Mouse (Mus musculus) brown adipose tissue, adult 24 weeks (tissue): Measurements from ENCODE around the gene Atpaf1. TPM values are rescaled to one million over a fixed set of nuclear protein-coding genes. Genes with fewer than 3 reads are reported as not detected.

ENCODE experiments used
- H3K27ac ChIP-seq: fragments of 200-500 bp; replicated peaks from 2 replicates; pipeline ENCODE4 v1.5.1; 2012; ENCODE audit warnings: low read depth, mild to moderate bottlenecking, low read length
- H3K4me1 ChIP-seq: fragments of 200-500 bp; 2 replicates; pipeline ENCODE4 v1.6.1; 2012; ENCODE audit warnings: low read length, mixed read lengths; ENCODE audit not compliant: control insufficient read depth, insufficient read depth, insufficient read length
- H3K4me3 ChIP-seq: fragments of 200-500 bp; 2 replicates; pipeline ENCODE4 v1.5.1; 2012; ENCODE audit warnings: low read depth, mild to moderate bottlenecking, low read length, moderate library complexity; ENCODE audit not compliant: insufficient read depth
- polyA plus RNA-seq: library from polyadenylated mRNA; stranded (reverse); fragments of >200 nt; gene quantifications from 2 replicates; pipeline ENCODE4 v1.2.4, GENCODE M21; 2012; ENCODE audit not compliant: missing spikeins, insufficient read depth, insufficient read length

Atpaf1 gene
- polyA plus RNA-seq, 1 experiment: 53.5 TPM

DNA sequence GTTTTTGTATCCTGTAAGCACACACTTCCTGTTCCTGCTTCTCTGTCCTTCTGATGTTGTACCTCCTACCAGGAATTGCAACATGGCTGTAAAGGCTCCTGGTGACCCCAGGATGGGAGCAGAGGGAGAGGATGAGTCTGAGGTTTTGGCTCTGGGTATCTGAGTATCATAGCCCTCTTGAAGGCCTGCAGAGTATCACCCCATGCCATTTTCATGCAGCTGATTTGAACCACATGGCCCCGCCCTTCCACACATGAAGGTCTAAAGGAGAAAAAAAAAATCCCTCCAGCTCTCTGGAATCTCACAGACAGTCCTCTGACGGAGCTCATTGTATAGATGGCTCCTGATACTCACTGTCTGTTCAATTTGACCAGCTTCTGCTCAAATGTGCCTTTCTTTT is 65.5 kb downstream of the Atpaf1 start:
- Histone ChIP-seq H3K4me3 (no peak overlapping the region), H3K4me1 (peaks cover 29% of the 10 kb centered on the region), H3K27ac (no peak overlapping the region; the same call in 1 of the 2 replicates)

GRCm38 (mm10) chr4:115850631-115851030 is 66.0 kb downstream of the Atpaf1 start:
- peaks cover 29% of the 10 kb centered on the region for H3K4me1 ChIP-seq
- H3K4me3 ChIP-seq: no peak overlapping the region
- H3K27ac ChIP-seq: no peak overlapping the region

DNA sequence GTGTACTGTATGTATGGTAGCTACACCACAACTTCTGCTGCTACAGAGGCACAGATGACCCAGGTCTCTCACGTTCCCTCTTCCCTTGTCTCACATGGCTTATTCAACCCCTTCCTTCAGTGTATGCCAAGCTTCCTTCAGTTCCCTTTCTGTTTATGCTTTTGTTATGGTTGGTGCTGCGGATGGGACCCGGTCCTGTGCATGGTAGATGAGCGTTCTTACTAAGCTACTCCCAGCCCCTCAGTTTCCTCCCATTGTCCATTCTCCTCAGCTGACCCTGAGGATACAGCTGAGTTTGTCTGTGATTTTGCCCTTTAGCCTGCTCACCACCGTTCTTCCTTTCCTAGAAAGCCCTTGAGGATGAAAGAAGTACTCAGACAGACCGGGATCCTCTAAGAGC is 67.0 kb downstream of the Atpaf1 start:
- H3K27ac ChIP-seq: no peak overlapping the region
- H3K4me1 ChIP-seq: peaks cover 29% of the 10 kb centered on the region
- H3K4me3 ChIP-seq: no peak overlapping the region

DNA sequence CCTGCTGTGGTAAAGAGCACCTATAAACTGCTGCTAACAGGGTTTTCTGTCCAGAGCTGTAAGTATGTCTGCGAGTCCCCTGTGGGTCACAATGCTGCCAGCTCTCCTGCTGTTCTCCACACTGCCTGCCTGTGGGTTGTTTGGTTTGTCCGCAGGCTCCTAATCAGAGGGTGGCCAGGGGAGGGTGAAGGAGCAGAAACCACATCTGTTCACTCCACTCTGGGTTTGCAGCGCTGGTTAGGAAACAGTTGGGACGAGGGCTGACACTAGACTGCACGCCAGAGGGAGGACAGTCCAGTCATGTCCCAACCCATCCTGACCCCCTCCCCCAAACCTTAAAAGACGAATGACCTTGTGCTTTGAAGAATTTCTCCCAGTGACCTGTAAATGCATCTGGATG is 70.5 kb downstream of the Atpaf1 start:
- Histone ChIP-seq H3K27ac (no peak overlapping the region), H3K4me1 (peaks cover 11% of the 10 kb centered on the region), H3K4me3 (no peak overlapping the region)

DNA sequence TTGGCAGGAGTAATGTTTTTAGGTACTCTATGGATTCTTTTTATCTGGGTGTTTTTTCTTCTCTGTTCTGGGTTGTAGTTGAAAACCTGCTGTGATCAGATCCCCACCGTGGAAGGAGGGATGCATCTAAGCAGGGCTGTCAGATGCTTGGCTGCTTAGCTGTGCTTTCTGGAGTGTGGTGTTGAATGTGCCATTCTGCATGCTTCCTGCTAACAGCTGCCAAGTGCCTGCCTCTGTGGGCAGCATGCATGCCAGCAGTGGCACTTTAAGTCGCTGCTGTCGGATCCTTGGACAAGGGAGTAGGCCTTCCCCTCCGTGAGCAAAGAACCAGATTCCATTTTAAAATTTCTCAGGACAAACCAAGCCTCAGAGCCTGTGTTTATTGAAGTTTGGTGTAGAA is 71.0 kb downstream of the Atpaf1 start:
- no peak overlapping the region for H3K27ac ChIP-seq
- H3K4me3 ChIP-seq: no peak overlapping the region
- H3K4me1 ChIP-seq: peaks cover 8% of the 10 kb centered on the region

DNA sequence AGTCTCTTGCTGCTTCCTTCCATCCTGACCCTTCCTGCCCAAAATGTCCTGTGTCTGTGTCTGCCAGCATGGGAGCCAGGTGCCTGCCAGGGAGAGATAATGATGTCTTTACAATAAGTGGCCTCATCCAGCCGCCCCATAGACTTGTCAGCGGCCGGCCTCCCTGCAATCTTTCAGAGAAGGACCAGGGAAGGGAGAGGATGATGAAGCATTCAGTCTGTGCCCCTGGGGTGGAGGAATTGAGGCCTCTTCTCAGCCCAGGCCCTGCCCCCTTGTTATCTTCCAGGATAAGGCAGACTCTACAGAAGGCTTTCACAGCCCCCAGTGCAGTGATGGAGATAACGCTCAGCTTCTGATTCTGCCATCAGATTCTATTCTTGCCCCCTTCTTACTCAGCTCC is 71.7 kb downstream of the Atpaf1 start:
- peaks cover under 1% of the 10 kb centered on the region; the same call in 1 of the 2 replicates for H3K4me1 ChIP-seq
- no peak overlapping the region for H3K27ac ChIP-seq
- no peak overlapping the region for H3K4me3 ChIP-seq

DNA sequence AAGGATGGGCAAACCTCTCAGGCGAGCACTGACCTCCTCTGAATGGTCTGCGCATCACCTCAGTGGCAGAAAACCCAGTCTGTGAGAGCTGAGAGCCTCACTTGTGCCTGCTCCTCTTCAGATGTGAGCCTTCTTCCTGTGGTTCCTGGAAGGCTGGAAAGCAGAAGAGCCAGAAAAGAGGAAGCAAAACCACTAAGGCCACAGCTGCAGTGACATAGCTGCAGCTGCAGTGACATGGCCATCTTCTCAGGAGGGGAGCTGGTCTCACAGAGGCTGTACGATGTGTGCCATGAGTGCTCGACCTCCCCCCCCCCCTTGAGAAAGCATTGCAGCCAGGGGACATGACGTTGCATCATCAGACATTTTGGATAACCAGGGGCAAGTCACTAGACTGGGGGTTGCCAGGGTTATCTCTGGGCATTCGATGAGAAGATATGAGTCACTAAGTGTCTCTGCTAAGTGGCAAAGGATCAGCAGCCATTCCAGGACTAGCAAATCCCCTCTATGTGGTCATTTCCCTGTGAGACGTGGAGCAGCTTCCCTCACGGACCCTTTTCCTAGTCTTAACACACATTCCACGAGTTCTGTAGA is 72.8 kb downstream of the Atpaf1 start:
- Histone ChIP-seq H3K4me3 (no peak overlapping the region), H3K27ac (peak overlapping the region; percentile 34; the same call in 1 of the 2 replicates)

GRCm38 (mm10) chr4:115863352-115863751 is 78.7 kb downstream of the Atpaf1 start:
- Histone ChIP-seq H3K4me1 (no peaks in the 10 kb centered on the region), H3K4me3 (no peak overlapping the region), H3K27ac (no peak overlapping the region)

More for the DNA sequence above, 72.8 kb downstream of the Atpaf1 start:
- H3K4me1 ChIP-seq: no peaks in the 10 kb centered on the region

DNA sequence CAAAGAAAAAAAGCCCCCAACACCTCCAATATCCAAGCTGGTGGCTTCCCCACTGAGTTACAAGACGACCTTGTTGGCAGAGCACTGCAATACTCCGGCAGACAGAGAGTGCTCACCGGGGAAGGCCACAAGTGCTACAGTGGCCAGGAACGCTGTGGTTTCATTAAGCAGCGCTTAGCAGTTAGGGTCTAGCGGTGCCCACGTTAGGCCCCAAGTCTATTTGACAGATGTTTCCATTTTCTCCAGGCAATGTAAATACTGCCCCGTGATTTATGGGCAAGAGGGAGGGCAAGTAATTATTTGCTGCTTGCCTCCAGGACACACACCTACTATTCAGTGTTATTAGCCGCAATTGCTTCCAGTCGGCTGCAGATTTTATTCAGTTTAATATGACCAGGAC is 79.3 kb downstream of the Atpaf1 start:
- no peak overlapping the region for H3K27ac ChIP-seq
- no peak overlapping the region for H3K4me3 ChIP-seq
- no peaks in the 10 kb centered on the region for H3K4me1 ChIP-seq

Other genes with a start within 250 kb of the Atpaf1 start
- gene Cyp4a31, start 221.2 kb upstream of the Atpaf1 start, polyA plus RNA-seq: not detected in 2 replicates
- not detected in 2 replicates for gene Cyp4a32, start 183.8 kb upstream of the Atpaf1 start, polyA plus RNA-seq
- 16.9 and 27.9 TPM in 2 replicates for gene Cyp4b1, start 137.1 kb upstream of the Atpaf1 start, polyA plus RNA-seq
- 17.3 and 26.7 TPM in 2 replicates for gene Efcab14, start 47.1 kb upstream of the Atpaf1 start, polyA plus RNA-seq
- not detected in 2 replicates for gene Tex38, start 3.8 kb upstream of the Atpaf1 start, polyA plus RNA-seq
- 3.8 and 5.9 TPM in 2 replicates for gene Mob3c, start 43.3 kb downstream of the Atpaf1 start, polyA plus RNA-seq
- gene Mknk1, start 54.4 kb downstream of the Atpaf1 start, polyA plus RNA-seq: 13.8 and 14.1 TPM in 2 replicates
- gene Kncn, start 99.6 kb downstream of the Atpaf1 start, polyA plus RNA-seq: not detected in 2 replicates
- gene 6430628N08Rik, start 105.9 kb downstream of the Atpaf1 start, polyA plus RNA-seq: not detected in 2 replicates
- gene Dmbx1, start 155.1 kb downstream of the Atpaf1 start, polyA plus RNA-seq: not detected in 2 replicates
- not detected in 2 replicates for gene Faah, start 233.1 kb downstream of the Atpaf1 start, polyA plus RNA-seq